Mouse (Mus musculus): ENCODE measurements around the gene Gm48551. TPM values are rescaled to one million over a fixed set of nuclear protein-coding genes. Genes with fewer than 3 reads are reported as not detected.
A peak's percentile ranks its signal among the peaks of the same experiment; 100 is the strongest.

Gm48551 gene
- total and polyA plus RNA-seq, 3 experiments, result 1.8 to 2.9 (median 2.5) TPM

- DNase-seq, result peak; percentile 33
These were observed 46.7 kb downstream of the Gm48551 start for GRCm38 (mm10) chr10:81430831-81431525.

GRCm38 (mm10) chr10:81431526-81432168 is 47.4 kb downstream of the Gm48551 start:
- peak; percentile 39 for DNase-seq

GRCm38 (mm10) chr10:81432169-81432867 is 48.1 kb downstream of the Gm48551 start:
- peak; percentile 21 for DNase-seq

GRCm38 (mm10) chr10:81432868-81433262 is 48.6 kb downstream of the Gm48551 start:
- peak; percentile 94 for DNase-seq

- peak; percentile 41 for DNase-seq
These were observed 49.4 kb downstream of the Gm48551 start for GRCm38 (mm10) chr10:81433541-81434289.

- peak; percentile 28 for DNase-seq
These were observed 50.3 kb downstream of the Gm48551 start for GRCm38 (mm10) chr10:81434361-81435263.

GRCm38 (mm10) chr10:81435436-81435835 is 51.2 kb downstream of the Gm48551 start:
- peak; percentile 87 for DNase-seq

- DNase-seq, result no peak
These were observed 56.8 kb downstream of the Gm48551 start for GRCm38 (mm10) chr10:81441019-81441418.

Small RNA genes within 50 kb of the gene (microRNA-seq; reads per million reads assigned to microRNA genes)
- gene Mir1191b (0.44 to 0.83 reads per million in 2 experiments), gene Mir6913 (0.22 to 0.41 reads per million in 2 experiments)

Other genes starting within 250 kb of the Gm48551 start
Only the 30 nearest of the 35 such genes appear.
- 10 to 100 TPM; 27.3 to 29.8 TPM for gene Pias4, start 216.5 kb upstream of the Gm48551 start, total RNA-seq (2021)
- 41.4 and 48.6 TPM in 2 replicates for gene Pias4, start 216.5 kb upstream of the Gm48551 start, polyA plus RNA-seq (2012; rRNA removed)
- gene Eef2, start 207.8 kb upstream of the Gm48551 start, total RNA-seq (2021), result 1,000 to 10,000 TPM; 1,393 to 1,508 TPM
- gene Eef2, start 207.8 kb upstream of the Gm48551 start, polyA plus RNA-seq (2012; rRNA removed), result 1,342 and 1,424 TPM in 2 replicates
- gene Dapk3, start 201.5 kb upstream of the Gm48551 start, total RNA-seq (2021), result 10 to 100 TPM; 74.6 to 76.7 TPM
- gene Dapk3, start 201.5 kb upstream of the Gm48551 start, polyA plus RNA-seq (2012; rRNA removed), result 100 and 127 TPM in 2 replicates
- not detected for gene 4930442H23Rik, start 200.6 kb upstream of the Gm48551 start, total RNA-seq (2021)
- 0.12 TPM in 1 of 2 replicates, not detected in the other for gene 4930442H23Rik, start 200.6 kb upstream of the Gm48551 start, polyA plus RNA-seq (2012; rRNA removed)
- gene Nmrk2, start 182.4 kb upstream of the Gm48551 start, total RNA-seq (2021), result not detected
- gene Nmrk2, start 182.4 kb upstream of the Gm48551 start, polyA plus RNA-seq (2012; rRNA removed), result not detected in 2 replicates
- 1 to 10 TPM; 2.4 to 3.8 TPM for gene Atcay, start 153.6 kb upstream of the Gm48551 start, total RNA-seq (2021)
- 1.4 and 1.6 TPM in 2 replicates for gene Atcay, start 153.6 kb upstream of the Gm48551 start, polyA plus RNA-seq (2012; rRNA removed)
- gene Zfr2, start 151.3 kb upstream of the Gm48551 start, total RNA-seq (2021), result 10 to 100 TPM; 12.6 to 14.1 TPM
- gene Zfr2, start 151.3 kb upstream of the Gm48551 start, polyA plus RNA-seq (2012; rRNA removed), result 38.7 and 47.5 TPM in 2 replicates
- gene Matk, start 131.5 kb upstream of the Gm48551 start, total RNA-seq (2021), result under 1 TPM; 0.69 to 0.73 TPM
- 0.86 and 1.0 TPM in 2 replicates for gene Matk, start 131.5 kb upstream of the Gm48551 start, polyA plus RNA-seq (2012; rRNA removed)
- 100 to 1,000 TPM; 123 to 131 TPM for gene Mrpl54, start 117.5 kb upstream of the Gm48551 start, total RNA-seq (2021)
- 193 and 221 TPM in 2 replicates for gene Mrpl54, start 117.5 kb upstream of the Gm48551 start, polyA plus RNA-seq (2012; rRNA removed)
- 100 to 1,000 TPM in 1 of 2 experiments, 10 to 100 TPM in 1; 83.5 to 121 TPM for gene Apba3, start 117.5 kb upstream of the Gm48551 start, total RNA-seq (2021)
- 165 and 188 TPM in 2 replicates for gene Apba3, start 117.5 kb upstream of the Gm48551 start, polyA plus RNA-seq (2012; rRNA removed)
- under 1 TPM; 0.41 to 0.92 TPM for gene Tjp3, start 92.9 kb upstream of the Gm48551 start, total RNA-seq (2021)
- gene Tjp3, start 92.9 kb upstream of the Gm48551 start, polyA plus RNA-seq (2012; rRNA removed), result 0.52 and 0.72 TPM in 2 replicates
- 10 to 100 TPM; 34.3 to 44.6 TPM for gene Pip5k1c, start 91.5 kb upstream of the Gm48551 start, total RNA-seq (2021)
- 71.0 and 72.8 TPM in 2 replicates for gene Pip5k1c, start 91.5 kb upstream of the Gm48551 start, polyA plus RNA-seq (2012; rRNA removed)
- 10 to 100 TPM; 32.6 to 40.3 TPM for gene Cactin, start 63.4 kb upstream of the Gm48551 start, total RNA-seq (2021)
- gene Cactin, start 63.4 kb upstream of the Gm48551 start, polyA plus RNA-seq (2012; rRNA removed), result 35.5 and 37.4 TPM in 2 replicates
- 10 to 100 TPM; 33.2 to 45.4 TPM for gene Tbxa2r, start 55.7 kb upstream of the Gm48551 start, total RNA-seq (2021)
- 137 and 154 TPM in 2 replicates for gene Tbxa2r, start 55.7 kb upstream of the Gm48551 start, polyA plus RNA-seq (2012; rRNA removed)
- gene Gipc3, start 41.2 kb upstream of the Gm48551 start, total RNA-seq (2021), result 10 to 100 TPM in 1 of 2 experiments, 1 to 10 TPM in 1; 2.9 to 10.3 TPM
- gene Gipc3, start 41.2 kb upstream of the Gm48551 start, polyA plus RNA-seq (2012; rRNA removed), result 2.8 and 3.2 TPM in 2 replicates
- 10 to 100 TPM; 81.6 to 89.9 TPM for gene Hmg20b, start 34.0 kb upstream of the Gm48551 start, total RNA-seq (2021)
- 272 and 280 TPM in 2 replicates for gene Hmg20b, start 34.0 kb upstream of the Gm48551 start, polyA plus RNA-seq (2012; rRNA removed)
- 10 to 100 TPM; 15.3 to 16.5 TPM for gene Mfsd12, start 27.0 kb upstream of the Gm48551 start, total RNA-seq (2021)
- 69.3 and 77.4 TPM in 2 replicates for gene Mfsd12, start 27.0 kb upstream of the Gm48551 start, polyA plus RNA-seq (2012; rRNA removed)
- gene 4930404N11Rik, start 18.6 kb upstream of the Gm48551 start, total RNA-seq (2021), result 1 to 10 TPM; 1.2 to 3.6 TPM
- 9.7 and 12.4 TPM in 2 replicates for gene 4930404N11Rik, start 18.6 kb upstream of the Gm48551 start, polyA plus RNA-seq (2012; rRNA removed)
- gene Fzr1, start 6.0 kb upstream of the Gm48551 start, total RNA-seq (2021), result 10 to 100 TPM; 40.7 to 45.0 TPM
- gene Fzr1, start 6.0 kb upstream of the Gm48551 start, polyA plus RNA-seq (2012; rRNA removed), result 95.6 and 103 TPM in 2 replicates
- gene Dohh, start within 50 bp of the Gm48551 start, total RNA-seq (2021), result 10 to 100 TPM; 39.6 to 54.3 TPM
- 125 and 132 TPM in 2 replicates for gene Dohh, start within 50 bp of the Gm48551 start, polyA plus RNA-seq (2012; rRNA removed)
- 1 to 10 TPM in 1 of 2 experiments, not detected in 1; 1.4 TPM for gene Gm48552, start 4.5 kb downstream of the Gm48551 start, total RNA-seq (2021)
- 2.5 and 4.4 TPM in 2 replicates for gene Gm48552, start 4.5 kb downstream of the Gm48551 start, polyA plus RNA-seq (2012; rRNA removed)
- gene Smim24, start 8.6 kb downstream of the Gm48551 start, total RNA-seq (2021), result 1 to 10 TPM; 1.4 to 1.6 TPM
- 4.5 and 5.4 TPM in 2 replicates for gene Smim24, start 8.6 kb downstream of the Gm48551 start, polyA plus RNA-seq (2012; rRNA removed)
- 100 to 1,000 TPM in 1 of 2 experiments, 10 to 100 TPM in 1; 80.8 to 126 TPM for gene Nfic, start 71.2 kb downstream of the Gm48551 start, total RNA-seq (2021)
- 142 and 171 TPM in 2 replicates for gene Nfic, start 71.2 kb downstream of the Gm48551 start, polyA plus RNA-seq (2012; rRNA removed)
- under 1 TPM; 0.55 to 0.78 TPM for gene Celf5, start 98.2 kb downstream of the Gm48551 start, total RNA-seq (2021)
- gene Celf5, start 98.2 kb downstream of the Gm48551 start, polyA plus RNA-seq (2012; rRNA removed), result 1.4 and 2.2 TPM in 2 replicates
- 100 to 1,000 TPM; 111 to 123 TPM for gene Ncln, start 111.9 kb downstream of the Gm48551 start, total RNA-seq (2021)
- 562 and 856 TPM in 2 replicates for gene Ncln, start 111.9 kb downstream of the Gm48551 start, polyA plus RNA-seq (2012; rRNA removed)
- gene S1pr4, start 115.7 kb downstream of the Gm48551 start, total RNA-seq (2021), result 1 to 10 TPM in 1 of 2 experiments, under 1 TPM in 1; 0.98 to 1.6 TPM
- 3.5 and 3.6 TPM in 2 replicates for gene S1pr4, start 115.7 kb downstream of the Gm48551 start, polyA plus RNA-seq (2012; rRNA removed)
- 1 to 10 TPM; 1.1 to 2.2 TPM for gene Gna15, start 139.8 kb downstream of the Gm48551 start, total RNA-seq (2021)
- gene Gna15, start 139.8 kb downstream of the Gm48551 start, polyA plus RNA-seq (2012; rRNA removed), result 1.4 and 1.9 TPM in 2 replicates
- gene Gna11, start 160.7 kb downstream of the Gm48551 start, total RNA-seq (2021), result 10 to 100 TPM; 76.6 to 86.0 TPM
- 122 and 124 TPM in 2 replicates for gene Gna11, start 160.7 kb downstream of the Gm48551 start, polyA plus RNA-seq (2012; rRNA removed)
- 1,000 to 10,000 TPM; 1,028 to 1,195 TPM for gene Aes, start 175.0 kb downstream of the Gm48551 start, total RNA-seq (2021)
- 3,784 and 4,442 TPM in 2 replicates for gene Aes, start 175.0 kb downstream of the Gm48551 start, polyA plus RNA-seq (2012; rRNA removed)
- 10 to 100 TPM; 50.4 to 51.0 TPM for gene Tle2, start 190.1 kb downstream of the Gm48551 start, total RNA-seq (2021)
- gene Tle2, start 190.1 kb downstream of the Gm48551 start, polyA plus RNA-seq (2012; rRNA removed), result 417 and 691 TPM in 2 replicates

All from adrenal gland, adult 2 months (tissue).